Mouse (Mus musculus) layer of hippocampus, adult 8-10 months (tissue): ENCODE data around the gene Rpl3. TPM values are rescaled to one million over a fixed set of nuclear protein-coding genes. Genes with fewer than 3 reads are reported as not detected.
A peak's percentile ranks its signal among the peaks of the same experiment; 100 is the strongest.

Experiments used
- DNase-seq, 2 experiments: peaks; one replicate each; pipeline ENCODE4 v3.0.0; 2022; ENCODE audit warnings: low spot score in 2 of 2
- total RNA-seq, 4 experiments: library from RNA; stranded (reverse); gene quantifications; 2 replicates each; pipeline ENCODE4 v1.2.4; 2022

Gene Rpl3
- total RNA-seq, 4 experiments from 2014 or later: 431 to 611 (median 527) TPM

GRCm38 (mm10) chr15:80087406-80088012 lies 4.2 kb downstream of the Rpl3 start:
- DNase-seq: no peak

GRCm38 (mm10) chr15:80083740-80084139 lies 7.9 kb downstream of the Rpl3 start:
- DNase-seq: no peak

GRCm38 (mm10) chr15:80083276-80083731 lies 8.4 kb downstream of the Rpl3 start:
- DNase-seq: peak; percentile 98 to 99

- DNase-seq: no peak
These were observed 8.9 kb downstream of the Rpl3 start for GRCm38 (mm10) chr15:80082661-80083275.

GRCm38 (mm10) chr15:80081801-80082546 lies 9.7 kb downstream of the Rpl3 start:
- no peak for DNase-seq

GRCm38 (mm10) chr15:80080711-80081615 lies 10.7 kb downstream of the Rpl3 start:
- DNase-seq: no peak

GRCm38 (mm10) chr15:80079954-80080353 lies 11.7 kb downstream of the Rpl3 start:
- no peak for DNase-seq

- DNase-seq: no peak
These were observed 12.5 kb downstream of the Rpl3 start for GRCm38 (mm10) chr15:80079129-80079668.

GRCm38 (mm10) chr15:80078058-80078814 lies 13.4 kb downstream of the Rpl3 start:
- no peak for DNase-seq

GRCm38 (mm10) chr15:80076338-80077136 lies 15.1 kb downstream of the Rpl3 start:
- peak in 1 of 2 experiments; percentile 73 for DNase-seq

- no peak for DNase-seq
These were observed 15.8 kb downstream of the Rpl3 start for GRCm38 (mm10) chr15:80075733-80076337.

GRCm38 (mm10) chr15:80075374-80075694 lies 16.3 kb downstream of the Rpl3 start:
- DNase-seq: no peak

GRCm38 (mm10) chr15:80074663-80075373 lies 16.9 kb downstream of the Rpl3 start:
- DNase-seq: no peak

GRCm38 (mm10) chr15:80073256-80073621 lies 18.4 kb downstream of the Rpl3 start:
- no peak for DNase-seq

- DNase-seq: no peak
These were observed 19.0 kb downstream of the Rpl3 start for GRCm38 (mm10) chr15:80072579-80073255.

GRCm38 (mm10) chr15:80071951-80072437 lies 19.7 kb downstream of the Rpl3 start:
- no peak for DNase-seq

GRCm38 (mm10) chr15:80070095-80070644 lies 21.5 kb downstream of the Rpl3 start:
- DNase-seq: no peak

- no peak for DNase-seq
These were observed 22.5 kb downstream of the Rpl3 start for GRCm38 (mm10) chr15:80069171-80069570.
